Mouse (Mus musculus): Measurements from ENCODE around the gene Slc10a7.
"Not testable (repeated sequence)": the region's sequence is repeated elsewhere in the genome, so short reads cannot be mapped to it uniquely, and the experiment has no call there.

Slc10a7 gene

GRCm38 (mm10) chr8:78509273-78510031 is at the start of gene Slc10a7:
TSS of gene Slc10a7 (plus strand) at chr8:78509346.
- DNase-seq (ENCODE audit: low spot score in 2 of 2): peak; percentile 61 to 91

- no peak for DNase-seq (ENCODE audit: low spot score in 2 of 2)
These were observed 45.2 kb upstream of the Slc10a7 start for GRCm38 (mm10) chr8:78463941-78464340.

GRCm38 (mm10) chr8:78467889-78468288 is 41.3 kb upstream of the Slc10a7 start:
- DNase-seq (ENCODE audit: low spot score in 2 of 2): no peak

GRCm38 (mm10) chr8:78477051-78477829 is 31.9 kb upstream of the Slc10a7 start:
- no peak for DNase-seq (ENCODE audit: low spot score in 2 of 2)

- DNase-seq (ENCODE audit: low spot score in 2 of 2): no peak
These were observed 19.4 kb upstream of the Slc10a7 start for GRCm38 (mm10) chr8:78489733-78490132.

- no peak for DNase-seq (ENCODE audit: low spot score in 2 of 2)
These were observed 16.1 kb upstream of the Slc10a7 start for GRCm38 (mm10) chr8:78493031-78493430.

GRCm38 (mm10) chr8:78496273-78496672 is 12.9 kb upstream of the Slc10a7 start:
- DNase-seq (ENCODE audit: low spot score in 2 of 2): not testable (repeated sequence)

- DNase-seq (ENCODE audit: low spot score in 2 of 2): no peak
These were observed 6.4 kb upstream of the Slc10a7 start for GRCm38 (mm10) chr8:78502706-78503105.

- peak; percentile 13 to 19 for DNase-seq (ENCODE audit: low spot score in 2 of 2)
These were observed 997 bp upstream of the Slc10a7 start for GRCm38 (mm10) chr8:78507979-78508718.

GRCm38 (mm10) chr8:78508719-78509272 is 350 bp upstream of the Slc10a7 start, which contains the start of gene Rbmxl1:
TSS of gene Rbmxl1 (minus strand) at chr8:78508898.
- peak; percentile 43 to 86 for DNase-seq (ENCODE audit: low spot score in 2 of 2)

GRCm38 (mm10) chr8:78510094-78510493 is 948 bp downstream of the Slc10a7 start:
- no peak for DNase-seq (ENCODE audit: low spot score in 2 of 2)

GRCm38 (mm10) chr8:78510926-78511325 is 1.8 kb downstream of the Slc10a7 start:
- DNase-seq (ENCODE audit: low spot score in 2 of 2): no peak

GRCm38 (mm10) chr8:78513106-78513505 is 4.0 kb downstream of the Slc10a7 start:
- DNase-seq (ENCODE audit: low spot score in 2 of 2): no peak

- DNase-seq (ENCODE audit: low spot score in 2 of 2): no peak
These were observed 5.6 kb downstream of the Slc10a7 start for GRCm38 (mm10) chr8:78514706-78515105.

- DNase-seq (ENCODE audit: low spot score in 2 of 2): no peak
These were observed 6.0 kb downstream of the Slc10a7 start for GRCm38 (mm10) chr8:78515132-78515531.

GRCm38 (mm10) chr8:78533981-78534380 is 24.8 kb downstream of the Slc10a7 start:
- DNase-seq (ENCODE audit: low spot score in 2 of 2): no peak

- DNase-seq (ENCODE audit: low spot score in 2 of 2): no peak
These were observed 27.6 kb downstream of the Slc10a7 start for GRCm38 (mm10) chr8:78536716-78537115.

- no peak for DNase-seq (ENCODE audit: low spot score in 2 of 2)
These were observed 28.6 kb downstream of the Slc10a7 start for GRCm38 (mm10) chr8:78537795-78538194.

- DNase-seq (ENCODE audit: low spot score in 2 of 2): not testable (repeated sequence)
These were observed 33.5 kb downstream of the Slc10a7 start for GRCm38 (mm10) chr8:78542670-78543069.

- no peak for DNase-seq (ENCODE audit: low spot score in 2 of 2)
These were observed 34.5 kb downstream of the Slc10a7 start for GRCm38 (mm10) chr8:78543621-78544020.

GRCm38 (mm10) chr8:78544545-78544944 is 35.4 kb downstream of the Slc10a7 start:
- DNase-seq (ENCODE audit: low spot score in 2 of 2): no peak
